Mouse (Mus musculus) CH12.LX (cell line): ENCODE measurements around the gene Hapln3. TPM values are rescaled to one million over a fixed set of nuclear protein-coding genes. Genes with fewer than 3 reads are reported as not detected.
A peak's percentile ranks its signal among the peaks of the same experiment; 100 is the strongest.

Experiments used
- DNase-seq: peaks from one replicate; pipeline ENCODE4 v3.0.0-alpha.2; 2013; ENCODE audit errors: extremely low read depth
- H3K27ac ChIP-seq: 2 replicates; pipeline ENCODE4 v1.5.1; 2012; ENCODE audit warnings: low read depth, mild to moderate bottlenecking, control low read depth, moderate library complexity; ENCODE audit not compliant: insufficient read depth
- H3K27me3 ChIP-seq: replicated peaks from 2 replicates; pipeline ENCODE3; 2012; ENCODE audit warnings: inconsistent platforms
- H3K36me3 ChIP-seq, 2 experiments: replicated peaks in 1 of 2; 2 replicates each; pipeline versions ENCODE3 to v1.6.1; 2012; ENCODE audit warnings: inconsistent platforms in 1 of 2, low read length in 1 of 2, mild to moderate bottlenecking in 1 of 2, mixed read lengths in 1 of 2, moderate library complexity in 1 of 2; ENCODE audit not compliant: control insufficient read depth in 1 of 2, insufficient read depth in 1 of 2
- H3K4me1 ChIP-seq, 2 experiments: 2 replicates each; pipeline ENCODE4 v1.6.1; 2012; ENCODE audit warnings: inconsistent platforms in 1 of 2, moderate library complexity in 1 of 2; ENCODE audit not compliant: insufficient read depth in 2 of 2, control insufficient read depth in 1 of 2
- H3K4me2 ChIP-seq: 2 replicates; pipeline ENCODE4 v1.6.1; 2012; ENCODE audit warnings: low read depth, mild to moderate bottlenecking, control low read depth; ENCODE audit not compliant: poor library complexity, insufficient read depth, severe bottlenecking
- H3K4me3 ChIP-seq, 3 experiments: fragments of 150-350 bp in 1 of 3; sonication (generic) in 1 of 3; replicated peaks in 1 of 3; 2 replicates each; pipeline versions ENCODE3 to v1.5.1; 2011 to 2012; ENCODE audit warnings: low read depth in 2 of 3, low read length in 2 of 3, mild to moderate bottlenecking in 2 of 3, moderate library complexity in 2 of 3, control low read depth in 1 of 3, improper control_type of control experiment in 1 of 3, inconsistent platforms in 1 of 3, mixed read lengths in 1 of 3; ENCODE audit not compliant: poor library complexity in 1 of 3
- H3K79me2 ChIP-seq: replicated peaks from 2 replicates; pipeline ENCODE4 v1.6.1; 2012; ENCODE audit warnings: mild to moderate bottlenecking, moderate library complexity; ENCODE audit not compliant: control insufficient read depth, poor library complexity, insufficient read depth, severe bottlenecking; ENCODE audit errors: extremely low read depth
- H3K9ac ChIP-seq: 2 replicates; pipeline ENCODE4 v1.6.1; 2012; ENCODE audit warnings: low read depth, mild to moderate bottlenecking, control low read depth, moderate library complexity; ENCODE audit not compliant: insufficient read depth
- H3K9me3 ChIP-seq: replicated peaks from 2 replicates; pipeline ENCODE3; 2012; ENCODE audit warnings: low read length, inconsistent platforms, mixed read lengths
- CHD1 ChIP-seq: IDR thresholded peaks from 2 replicates; pipeline ENCODE4 v1.6.1; 2012; ENCODE audit warnings: low read depth, low read length, improper control_type of control experiment, inconsistent platforms
- CHD2 ChIP-seq: IDR thresholded peaks from 2 replicates; pipeline ENCODE4 v1.6.1; 2011; ENCODE audit warnings: low read length, improper control_type of control experiment
- CTCF ChIP-seq, 2 experiments: IDR thresholded peaks in 1 of 2; conservative IDR thresholded peaks in 1 of 2; 2 replicates each; pipeline ENCODE4 v1.5.1; 2011 to 2012; ENCODE audit warnings: low read depth in 2 of 2, low read length in 2 of 2, improper control_type of control experiment in 1 of 2, inconsistent platforms in 1 of 2, mild to moderate bottlenecking in 1 of 2, moderate library complexity in 1 of 2
- KAT2A ChIP-seq: IDR thresholded peaks from 2 replicates; pipeline ENCODE4 v1.6.1; 2012; ENCODE audit warnings: low read length, improper control_type of control experiment, inconsistent platforms; ENCODE audit not compliant: insufficient replicate concordance
- MAZ ChIP-seq: IDR thresholded peaks from 2 replicates; pipeline ENCODE4 v1.6.1; 2012; ENCODE audit warnings: low read depth, mild to moderate bottlenecking, inconsistent platforms, low read length, improper control_type of control experiment, moderate library complexity
- MXI1 ChIP-seq: IDR thresholded peaks from 2 replicates; pipeline ENCODE4 v1.6.1; 2011; ENCODE audit warnings: mild to moderate bottlenecking, low read depth, low read length, improper control_type of control experiment
- POLR2A ChIP-seq: IDR thresholded peaks from 2 replicates; pipeline ENCODE4 v1.6.1; 2011; ENCODE audit warnings: low read depth, mild to moderate bottlenecking, improper control_type of control experiment, low read length
- POLR2AphosphoS2 ChIP-seq: IDR thresholded peaks from 2 replicates; pipeline ENCODE4 v1.6.1; 2011; ENCODE audit warnings: low read depth, low read length, improper control_type of control experiment
- RAD21 ChIP-seq: IDR thresholded peaks from 2 replicates; pipeline ENCODE4 v1.6.1; 2011; ENCODE audit warnings: low read depth, mild to moderate bottlenecking, low read length, improper control_type of control experiment, moderate library complexity
- RCOR1 ChIP-seq: conservative IDR thresholded peaks from 2 replicates; pipeline ENCODE4 v1.6.1; 2012; ENCODE audit warnings: low read depth, mild to moderate bottlenecking, inconsistent platforms, low read length, improper control_type of control experiment
- SMC3 ChIP-seq: IDR thresholded peaks from 2 replicates; pipeline ENCODE4 v1.6.1; 2011; ENCODE audit warnings: low read depth, low read length, improper control_type of control experiment
- TCF12 ChIP-seq: IDR thresholded peaks from 2 replicates; pipeline ENCODE4 v1.6.1; 2014; ENCODE audit warnings: low read depth, mild to moderate bottlenecking, inconsistent platforms, low read length, improper control_type of control experiment
- ZC3H11A ChIP-seq: IDR thresholded peaks from 2 replicates; pipeline ENCODE4 v1.6.1; 2012; ENCODE audit warnings: low read depth, mild to moderate bottlenecking, inconsistent platforms, low read length, improper control_type of control experiment
- ZMIZ1 ChIP-seq: IDR thresholded peaks from 2 replicates; pipeline ENCODE4 v1.6.1; 2012; ENCODE audit warnings: low read depth, mild to moderate bottlenecking, inconsistent platforms, low read length, improper control_type of control experiment
- dilution Hi-C: fragments of 300-500 bp; cut with MboI; formaldehyde crosslinking; loops from 2 replicates; pipeline ENCODE4 v1.14.3; 2020; ENCODE audit warnings: low sequenced_read_pairs; ENCODE audit not compliant: extremely low pct_unique_long_range_greater_than_20kb, extremely low pct_ligation_motif_present
- in situ Hi-C: fragments of 300-500 bp; cut with MboI; formaldehyde crosslinking; loops from 3 replicates; pipeline ENCODE4 v1.14.3; 2019; ENCODE audit warnings: low sequenced_read_pairs, low pct_ligation_motif_present, low pct_unique_long_range_greater_than_20kb, mixed read lengths
- polyA plus RNA-seq: library from polyadenylated mRNA; unstranded; fragments of >175 nt; gene quantifications from 2 replicates; pipeline ENCODE4 v1.2.1, GENCODE M21; 2012; ENCODE audit warnings: low read depth; ENCODE audit not compliant: insufficient read length
- total RNA-seq, 2 experiments: library from RNA; depleted of rRNA; stranded (reverse); fragments of 300-350 nt in 1 of 2; fragments of >200 nt in 1 of 2; gene quantifications; 2 replicates each; pipeline ENCODE4 v1.2.3; 2012 to 2014

Hapln3 gene
- total and polyA plus RNA-seq, 3 experiments = not detected

- in situ Hi-C loops = loop anchor here (25.0 kb wide), 1 partner anchor 309 kb away; the partner anchor contains the start of genes Mrpl46 and Mrps11
- peak in 1 of 2 experiments; percentile 15; a peak in 1 of 4 replicates for TF ChIP-seq CTCF (conservative IDR thresholded peaks at IDR 0.05 in 1 of 2, IDR thresholded peaks at IDR 0.05 in 1 of 2; ENCODE audit: low read depth in 2 of 2, low read length in 2 of 2)
- TF ChIP-seq RAD21 = peak; percentile 4; the same call in 1 of the 2 replicates
- TF ChIP-seq CHD2 = no peak
- H3K4me3 ChIP-seq = no peak overlapping the region
These were observed 34.3 kb downstream of the Hapln3 start for GRCm38 (mm10) chr7:79096492-79096891.

GRCm38 (mm10) chr7:79089111-79089510 lies 41.7 kb downstream of the Hapln3 start:
- H3K27ac ChIP-seq = no peak overlapping the region
- H3K9me3 ChIP-seq = no peaks in the 10 kb centered on the region
- dilution Hi-C loops (no loop called here), in situ Hi-C loops (loop anchor here (5.0 to 25.0 kb wide), 2 partner anchors 172 to 302 kb away; partner anchors contain the start of genes Mrpl46 and Mrps11)
- no peak overlapping the region for H3K9ac ChIP-seq
- H3K79me2 ChIP-seq = no peaks in the 10 kb centered on the region
- no peak overlapping the region for H3K4me3 ChIP-seq
- peak; percentile 5 for DNase-seq
- H3K27me3 ChIP-seq = peaks cover 91% of the 10 kb centered on the region
- TF ChIP-seq MXI1 = no peak
- TF ChIP-seq POLR2A = no peak
- TF ChIP-seq KAT2A = no peak
- peak; percentile 52 to 63 for TF ChIP-seq CTCF (conservative IDR thresholded peaks at IDR 0.05 in 1 of 2, IDR thresholded peaks at IDR 0.05 in 1 of 2; ENCODE audit: low read depth in 2 of 2, low read length in 2 of 2)
- TF ChIP-seq TCF12 = no peak
- no peak for TF ChIP-seq CHD1
- no peak for TF ChIP-seq CHD2
- no peak for TF ChIP-seq POLR2AphosphoS2
- no peaks in the 10 kb centered on the region for H3K36me3 ChIP-seq
- peaks cover 0 to 2% of the 10 kb centered on the region in 2 experiments; a peak in 1 of 4 replicates for H3K4me1 ChIP-seq
- H3K4me2 ChIP-seq = no peak overlapping the region

More at GRCm38 (mm10) chr7:79096492-79096891, 34.3 kb downstream of the Hapln3 start:
- H3K4me1 ChIP-seq = 0 out of 4 replicates have a peak, but pooled peaks cover 0 to 2% of the 10 kb centered on the region in 2 experiments
- peaks cover 91% of the 10 kb centered on the region for H3K27me3 ChIP-seq
- no peaks in the 10 kb centered on the region for H3K79me2 ChIP-seq
- H3K9ac ChIP-seq = no peak overlapping the region
- H3K9me3 ChIP-seq = no peaks in the 10 kb centered on the region
- H3K36me3 ChIP-seq = no peaks in the 10 kb centered on the region
- dilution Hi-C loops = no loop called here
- DNase-seq = no peak
- no peak overlapping the region for H3K4me2 ChIP-seq
- H3K27ac ChIP-seq = no peak overlapping the region

GRCm38 (mm10) chr7:79080572-79081399 lies 50.0 kb downstream of the Hapln3 start:
- Histone ChIP-seq H3K36me3 (no peaks in the 10 kb centered on the region), H3K27ac (no peak overlapping the region), H3K4me3 (no peak overlapping the region), H3K9me3 (no peaks in the 10 kb centered on the region), H3K4me2 (no peak overlapping the region), H3K4me1 (no peaks in the 10 kb centered on the region), H3K27me3 (peaks cover 93% of the 10 kb centered on the region), H3K9ac (no peak overlapping the region), H3K79me2 (no peaks in the 10 kb centered on the region)
- no peak for TF ChIP-seq ZMIZ1
- peak; percentile 17 to 78; a peak in 3 of 4 replicates for TF ChIP-seq CTCF (conservative IDR thresholded peaks at IDR 0.05 in 1 of 2, IDR thresholded peaks at IDR 0.05 in 1 of 2; ENCODE audit: low read depth in 2 of 2, low read length in 2 of 2)
- no peak for TF ChIP-seq POLR2A
- TF ChIP-seq KAT2A = no peak
- peak; percentile 73 for TF ChIP-seq RAD21
- TF ChIP-seq ZC3H11A = peak; percentile 16; the same call in 1 of the 2 replicates
- no peak for TF ChIP-seq CHD1
- TF ChIP-seq MAZ = no peak
- TF ChIP-seq SMC3 = peak; percentile 89
- no peak for TF ChIP-seq RCOR1
- in situ Hi-C loops = loop anchor here (25.0 kb wide), 1 partner anchor 293 kb away; the partner anchor contains the start of genes Mrpl46 and Mrps11
- DNase-seq = peak; percentile 47
- dilution Hi-C loops = no loop called here
